Comparison of ENCODE assay signal across 20 mouse cellular contexts in genomic region chr6:33950113-33950512, GRCm38 (mm10).
A peak's percentile ranks its signal among the peaks of the same experiment; 100 is the strongest.
DNase-seq lines count a peak whose midpoint lies in the region; ATAC-seq and TF ChIP-seq lines count a peak whose summit lies in the region.
"Had no signal": no experiment of that assay in that cellular context is flagged by ENCODE, and none has a peak within 500 bp of the region (broad histone marks: within the 10 kb centered on the region; RNA-seq: fewer than 3 reads in every experiment).

No protein-coding gene starts in this region.

- no peak overlapping the region for H3K4me2 ChIP-seq in lung, embryonic 14.5 days
- no peak overlapping the region for H3K4me2 ChIP-seq in CH12.LX (ENCODE audit: insufficient read depth, low read depth, poor library complexity, severe bottlenecking)
- no peak overlapping the region for H3K4me2 ChIP-seq in forebrain, embryonic 16.5 days (ENCODE audit: low read length)
- H3K4me2 ChIP-seq: forebrain, embryonic 12.5 days; hindbrain, embryonic 14.5 days; neural tube, embryonic 12.5 days had no signal

- 0 out of 2 replicates have a peak, but pooled peaks have one; percentile 16 for TF ChIP-seq CTCF in lung, embryonic 14.5 days (IDR thresholded peaks at IDR 0.05; ENCODE audit: low read depth)
- no peak for TF ChIP-seq CTCF in lung, adult 2 months (IDR thresholded peaks at IDR 0.05; ENCODE audit: insufficient read depth, low read length)
- peak in 1 of 2 experiments; percentile 28; a peak in 1 of 4 replicates for TF ChIP-seq CTCF in CH12.LX (conservative IDR thresholded peaks at IDR 0.05 in 1 of 2, IDR thresholded peaks at IDR 0.05 in 1 of 2; ENCODE audit: low read depth in 2 of 2, low read length in 2 of 2)
- TF ChIP-seq CTCF in brain, embryonic 14.5 days (IDR thresholded peaks at IDR 0.05; ENCODE audit: borderline replicate concordance, extremely low read depth, insufficient read depth, insufficient read length): peak; percentile 10; the same call in 1 of the 2 replicates

- H3K79me2 ChIP-seq in CH12.LX (replicated peaks; ENCODE audit: control insufficient read depth, extremely low read depth, insufficient read depth, poor library complexity, severe bottlenecking): no peaks in the 10 kb centered on the region

- H3K27me3 ChIP-seq in heart, embryonic 10.5 days (ENCODE audit: insufficient read depth, poor library complexity, severe bottlenecking): no peaks in the 10 kb centered on the region
- H3K27me3 ChIP-seq in lung, embryonic 14.5 days (ENCODE audit: insufficient read depth, low read length): no peaks in the 10 kb centered on the region
- H3K27me3 ChIP-seq in CH12.LX (replicated peaks): no peaks in the 10 kb centered on the region
- no peaks in the 10 kb centered on the region for H3K27me3 ChIP-seq in forebrain, embryonic 16.5 days (replicated peaks; ENCODE audit: control insufficient read depth, insufficient read depth, low read length)
- H3K27me3 ChIP-seq: forebrain, embryonic 12.5 days; neural tube, embryonic 12.5 days had no signal

- TF ChIP-seq EP300 in CH12.LX (IDR thresholded peaks at IDR 0.05; ENCODE audit: low read length): no peak

- H3K9me3 ChIP-seq in heart, embryonic 10.5 days: no peaks in the 10 kb centered on the region
- H3K9me3 ChIP-seq in lung, embryonic 14.5 days (ENCODE audit: low read depth, low read length): no peaks in the 10 kb centered on the region
- H3K9me3 ChIP-seq in CH12.LX (replicated peaks; ENCODE audit: low read length): no peaks in the 10 kb centered on the region
- no peaks in the 10 kb centered on the region for H3K9me3 ChIP-seq in forebrain, embryonic 16.5 days (ENCODE audit: control insufficient read depth, low read length)
- H3K9me3 ChIP-seq: forebrain, embryonic 12.5 days; limb, embryonic 10.5 days; neural tube, embryonic 12.5 days had no signal

- peak; percentile 14 for TF ChIP-seq RAD21 in CH12.LX (IDR thresholded peaks at IDR 0.05; ENCODE audit: low read depth, low read length)

- in situ Hi-C loops in CH12.LX (cut with MboI; ENCODE audit: low pct_ligation_motif_present, low pct_unique_long_range_greater_than_20kb, low sequenced_read_pairs): no loop called here

- no peak overlapping the region for H3K4me3 ChIP-seq in heart, embryonic 10.5 days
- no peak overlapping the region for H3K4me3 ChIP-seq in lung, embryonic 14.5 days (ENCODE audit: low read depth, low read length)
- no peak overlapping the region for H3K4me3 ChIP-seq in lung, adult 2 months (replicated peaks; ENCODE audit: extremely low read depth, low read depth, low read length)
- no peak overlapping the region for H3K4me3 ChIP-seq in CH12.LX (replicated peaks in 1 of 3; ENCODE audit: low read depth in 2 of 3, low read length in 2 of 3, poor library complexity in 1 of 3)
- H3K4me3 ChIP-seq in forebrain, embryonic 16.5 days (replicated peaks; ENCODE audit: low read length): no peak overlapping the region
- H3K4me3 ChIP-seq: forebrain, embryonic 12.5 days; limb, embryonic 10.5 days; neural tube, embryonic 12.5 days had no signal

- 87% methylated on average over 2 of the region's 2 CpGs for WGBS in heart, embryonic 10.5 days
- WGBS in lung, embryonic 14.5 days: 91% methylated on average over 2 of the region's 2 CpGs
- WGBS in lung, adult 2 months: 91% methylated on average over 2 of the region's 2 CpGs
- WGBS in forebrain, embryonic 16.5 days: 96% methylated on average over 2 of the region's 2 CpGs

- peak; percentile 45 for DNase-seq in heart, adult 11 months
- DNase-seq in heart, embryonic 10.5 days (ENCODE audit: low spot score): no peak
- DNase-seq in lung, embryonic 14.5 days: no peak
- no peak for DNase-seq in lung, adult 2 months
- DNase-seq in CH12.LX (ENCODE audit: extremely low read depth): no peak
- DNase-seq in brain, embryonic 14.5 days (ENCODE audit: low read depth): no peak
- no peak for DNase-seq in spleen, postnatal 36 days (ENCODE audit: low spot score in 2 of 2)
- DNase-seq: adrenal gland, postnatal 14 days; cerebellum, adult 8-10 months; embryo, embryonic 11 days; heart, adult 18-20 months; kidney, adult 8-10 months; kidney, postnatal 4 days; layer of hippocampus, postnatal 36 days; lung, adult 18-20 months had no signal

- no peak overlapping the region for H3K27ac ChIP-seq in heart, embryonic 10.5 days
- no peak overlapping the region for H3K27ac ChIP-seq in lung, embryonic 14.5 days (ENCODE audit: low read depth)
- H3K27ac ChIP-seq in CH12.LX (ENCODE audit: insufficient read depth, low read depth): no peak overlapping the region
- no peak overlapping the region for H3K27ac ChIP-seq in forebrain, embryonic 16.5 days (ENCODE audit: low read length)
- H3K27ac ChIP-seq: forebrain, embryonic 12.5 days; hindbrain, embryonic 14.5 days; limb, embryonic 10.5 days; neural tube, embryonic 12.5 days had no signal

- no peak overlapping the region for H3K9ac ChIP-seq in lung, embryonic 14.5 days
- H3K9ac ChIP-seq in CH12.LX (ENCODE audit: insufficient read depth, low read depth): no peak overlapping the region
- no peak overlapping the region for H3K9ac ChIP-seq in forebrain, embryonic 16.5 days (replicated peaks; ENCODE audit: low read depth, low read length)
- H3K9ac ChIP-seq: forebrain, embryonic 12.5 days; hindbrain, embryonic 14.5 days; neural tube, embryonic 12.5 days had no signal

- peaks cover 19% of the 10 kb centered on the region for H3K4me1 ChIP-seq in heart, embryonic 10.5 days
- H3K4me1 ChIP-seq in lung, embryonic 14.5 days (ENCODE audit: insufficient read depth): no peaks in the 10 kb centered on the region
- H3K4me1 ChIP-seq in lung, adult 2 months (ENCODE audit: control insufficient read depth, insufficient read depth, low read length): no peaks in the 10 kb centered on the region
- H3K4me1 ChIP-seq in CH12.LX (ENCODE audit: control insufficient read depth in 1 of 2, insufficient read depth in 2 of 2): peaks cover 0 to 7% of the 10 kb centered on the region in 2 experiments; a peak in 2 of 4 replicates
- peaks cover 8% of the 10 kb centered on the region for H3K4me1 ChIP-seq in forebrain, embryonic 16.5 days (replicated peaks; ENCODE audit: control insufficient read depth, insufficient read depth, low read length)
- H3K4me1 ChIP-seq: neural tube, embryonic 12.5 days had no signal

- dilution Hi-C loops in CH12.LX (cut with MboI; ENCODE audit: extremely low pct_ligation_motif_present, extremely low pct_unique_long_range_greater_than_20kb, low sequenced_read_pairs): no loop called here

- H3K36me3 ChIP-seq in heart, embryonic 10.5 days: no peaks in the 10 kb centered on the region
- H3K36me3 ChIP-seq in lung, embryonic 14.5 days (ENCODE audit: insufficient read depth): no peaks in the 10 kb centered on the region
- no peaks in the 10 kb centered on the region for H3K36me3 ChIP-seq in CH12.LX (replicated peaks in 1 of 2; ENCODE audit: control insufficient read depth in 1 of 2, insufficient read depth in 1 of 2, low read length in 1 of 2)
- H3K36me3 ChIP-seq in forebrain, embryonic 16.5 days (ENCODE audit: control insufficient read depth, insufficient read depth): no peaks in the 10 kb centered on the region
- H3K36me3 ChIP-seq: forebrain, embryonic 12.5 days; limb, embryonic 10.5 days; neural tube, embryonic 12.5 days had no signal

- no peak for TF ChIP-seq POLR2A in lung, adult 2 months (IDR thresholded peaks at IDR 0.05; ENCODE audit: borderline replicate concordance, extremely low read depth, low read depth, low read length)
- TF ChIP-seq POLR2A in CH12.LX (IDR thresholded peaks at IDR 0.05; ENCODE audit: low read depth, low read length): no peak
- TF ChIP-seq POLR2A in brain, embryonic 14.5 days (IDR thresholded peaks at IDR 0.05; ENCODE audit: borderline replicate concordance, extremely low read depth, insufficient read depth, insufficient read length, poor library complexity, severe bottlenecking): no peak

- no peak for ATAC-seq in lung, embryonic 14.5 days (ENCODE audit: insufficient read depth)
- ATAC-seq in forebrain, embryonic 16.5 days: no peak

TF ChIP-seq in CH12.LX, 34 proteins besides CTCF, POLR2A, EP300 and RAD21:
- TF ChIP-seq E2F4 (IDR thresholded peaks at IDR 0.05; ENCODE audit: insufficient replicate concordance, low read depth, low read length): no peak
- no peak for TF ChIP-seq JUN (IDR thresholded peaks at IDR 0.05; ENCODE audit: insufficient read depth, low read depth, low read length)
- TF ChIP-seq GABPA (IDR thresholded peaks at IDR 0.05; ENCODE audit: insufficient replicate concordance, low read depth, low read length): no peak
- no peak for TF ChIP-seq TCF12 (IDR thresholded peaks at IDR 0.05; ENCODE audit: low read depth, low read length)
- TF ChIP-seq ZC3H11A (IDR thresholded peaks at IDR 0.05; ENCODE audit: low read depth, low read length): no peak
- no peak for TF ChIP-seq MAX (IDR thresholded peaks at IDR 0.05; ENCODE audit: low read length)
- TF ChIP-seq ZKSCAN1 (IDR thresholded peaks at IDR 0.05; ENCODE audit: borderline replicate concordance, low read depth, low read length): no peak
- TF ChIP-seq NELFE (IDR thresholded peaks at IDR 0.05; ENCODE audit: low read depth, low read length): no peak
- no peak for TF ChIP-seq JUND (conservative IDR thresholded peaks at IDR 0.05; ENCODE audit: low read depth, low read length)
- no peak for TF ChIP-seq UBTF (IDR thresholded peaks at IDR 0.05; ENCODE audit: low read depth, low read length)
- no peak for TF ChIP-seq POLR2AphosphoS2 (IDR thresholded peaks at IDR 0.05; ENCODE audit: low read depth, low read length)
